ENCODE assay signal across 11 mouse cellular contexts in the genomic region with DNA sequence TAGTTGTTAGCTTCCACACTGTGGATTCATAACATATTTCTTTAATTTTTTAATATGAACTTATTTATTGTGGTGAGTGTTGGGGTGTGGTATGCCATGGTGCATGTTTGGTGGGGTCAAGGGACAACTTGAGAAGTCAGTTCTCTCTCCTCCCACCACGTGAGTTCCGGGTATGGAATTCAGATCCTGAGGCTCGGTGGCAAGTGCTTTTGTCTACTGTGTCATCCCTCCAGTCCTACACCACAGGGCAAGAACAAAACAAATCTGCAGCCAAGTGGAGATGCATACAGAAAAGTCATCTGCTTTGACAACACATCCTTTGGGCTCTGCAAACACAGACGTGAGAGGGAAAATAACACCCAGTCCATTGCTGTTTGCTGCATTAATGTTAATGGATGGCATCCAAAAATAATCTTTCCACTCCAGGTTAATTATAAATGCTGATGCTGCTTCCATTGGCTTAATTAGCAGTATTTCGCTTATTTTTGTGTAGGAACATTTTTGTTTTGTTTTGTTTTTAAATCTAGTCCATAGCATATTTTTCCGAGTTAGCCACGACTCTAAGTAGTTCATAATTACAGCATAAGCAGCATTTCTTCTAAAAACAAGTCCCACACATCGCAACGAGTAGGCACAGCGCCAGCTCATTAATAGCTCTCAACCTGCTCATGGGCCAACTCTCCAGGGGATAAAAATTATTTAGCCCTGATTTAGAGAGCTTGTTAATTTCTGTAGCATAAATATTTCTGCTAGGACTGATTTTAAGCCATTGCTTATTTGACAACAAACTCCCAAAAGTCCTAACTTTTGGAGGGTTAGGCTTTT. TPM values are rescaled to one million over a fixed set of nuclear protein-coding genes. Genes with fewer than 3 reads are reported as not detected.
DNase-seq lines count a peak whose midpoint lies in the region; ATAC-seq and TF ChIP-seq lines count a peak whose summit lies in the region.
"Had no signal": no experiment of that assay in that cellular context is flagged by ENCODE, and none has a peak within 500 bp of the region (broad histone marks: within the 10 kb centered on the region; RNA-seq: fewer than 3 reads in every experiment).

No protein-coding gene starts in this region.

- peak; percentile 51; the same call in 1 of the 2 replicates for ATAC-seq in forebrain, embryonic 15.5 days (replicated peaks)
- no peak for ATAC-seq in forebrain, embryonic 11.5 days (replicated peaks; ENCODE audit: low FRiP score)
- ATAC-seq in lung, postnatal 0 days, result no peak
- ATAC-seq: liver, postnatal 0 days had no signal

- 25% methylated on average over 10 of the region's 10 CpGs for WGBS in forebrain, embryonic 15.5 days
- WGBS in forebrain, embryonic 11.5 days, result 81% methylated on average over 10 of the region's 10 CpGs
- WGBS in lung, postnatal 0 days, result 71% methylated on average over 10 of the region's 10 CpGs
- WGBS in thymus, adult 2 months, result 90% methylated on average over 10 of the region's 10 CpGs

- no peak overlapping the region for H3K4me3 ChIP-seq in forebrain, embryonic 15.5 days
- H3K4me3 ChIP-seq in forebrain, embryonic 11.5 days (ENCODE audit: low read depth, low read length), result no peak overlapping the region
- no peak overlapping the region for H3K4me3 ChIP-seq in lung, postnatal 0 days (ENCODE audit: low read depth, low read length)
- H3K4me3 ChIP-seq in thymus, adult 2 months (ENCODE audit: control insufficient read depth, insufficient read depth, low read length), result no peak overlapping the region

- no peak overlapping the region for H3K9ac ChIP-seq in forebrain, embryonic 15.5 days (replicated peaks)
- no peak overlapping the region for H3K9ac ChIP-seq in forebrain, embryonic 11.5 days (ENCODE audit: low read length)
- no peak overlapping the region for H3K9ac ChIP-seq in lung, postnatal 0 days (replicated peaks; ENCODE audit: low read depth)
- H3K9ac ChIP-seq: liver, postnatal 0 days had no signal

- 0 out of 2 replicates have a peak overlapping the region, but pooled peaks have one; percentile 3 for H3K4me2 ChIP-seq in forebrain, embryonic 15.5 days (replicated peaks)
- no peak overlapping the region for H3K4me2 ChIP-seq in forebrain, embryonic 11.5 days (ENCODE audit: low read depth, low read length, severe bottlenecking)
- H3K4me2 ChIP-seq in lung, postnatal 0 days (replicated peaks; ENCODE audit: low read depth, low read length), result no peak overlapping the region

- peaks cover 15% of the 10 kb centered on the region for H3K4me1 ChIP-seq in forebrain, embryonic 15.5 days
- H3K4me1 ChIP-seq in forebrain, embryonic 11.5 days (replicated peaks; ENCODE audit: control insufficient read depth, insufficient read depth, low read length), result no peaks in the 10 kb centered on the region
- no peaks in the 10 kb centered on the region for H3K4me1 ChIP-seq in lung, postnatal 0 days (ENCODE audit: insufficient read depth, low read depth, low read length)
- H3K4me1 ChIP-seq in thymus, adult 2 months (replicated peaks; ENCODE audit: control insufficient read depth, insufficient read depth, low read length), result no peaks in the 10 kb centered on the region

- H3K27me3 ChIP-seq in forebrain, embryonic 15.5 days, result 0 out of 2 replicates have a peak, but pooled peaks cover 6% of the 10 kb centered on the region
- H3K27me3 ChIP-seq in forebrain, embryonic 11.5 days (ENCODE audit: control insufficient read depth, insufficient read depth, low read length), result no peaks in the 10 kb centered on the region
- H3K27me3 ChIP-seq in lung, postnatal 0 days (replicated peaks; ENCODE audit: insufficient read depth, low read length), result no peaks in the 10 kb centered on the region
- no peaks in the 10 kb centered on the region for H3K27me3 ChIP-seq in thymus, adult 2 months (ENCODE audit: control insufficient read depth, insufficient read depth, low read length)

- no peaks in the 10 kb centered on the region for H3K9me3 ChIP-seq in forebrain, embryonic 15.5 days
- no peaks in the 10 kb centered on the region for H3K9me3 ChIP-seq in forebrain, embryonic 11.5 days (ENCODE audit: control insufficient read depth, low read length)
- no peaks in the 10 kb centered on the region for H3K9me3 ChIP-seq in lung, postnatal 0 days (ENCODE audit: low read length)

- no peaks in the 10 kb centered on the region for H3K36me3 ChIP-seq in forebrain, embryonic 15.5 days
- no peaks in the 10 kb centered on the region for H3K36me3 ChIP-seq in forebrain, embryonic 11.5 days (ENCODE audit: control insufficient read depth, insufficient read depth, low read length)
- no peaks in the 10 kb centered on the region for H3K36me3 ChIP-seq in lung, postnatal 0 days (ENCODE audit: insufficient read depth, low read length)
- H3K36me3 ChIP-seq in thymus, adult 2 months (ENCODE audit: control insufficient read depth, insufficient read depth, low read length), result no peaks in the 10 kb centered on the region

- no peak overlapping the region; the same call in 1 of the 2 replicates for H3K27ac ChIP-seq in forebrain, embryonic 15.5 days (replicated peaks)
- H3K27ac ChIP-seq in forebrain, embryonic 11.5 days (ENCODE audit: low read depth, low read length), result no peak overlapping the region
- no peak overlapping the region for H3K27ac ChIP-seq in lung, postnatal 0 days (ENCODE audit: low read length)
- H3K27ac ChIP-seq in thymus, adult 2 months (ENCODE audit: control insufficient read depth, insufficient read depth, low read length), result no peak overlapping the region

- TF ChIP-seq EP300 in lung, postnatal 0 days (IDR thresholded peaks at IDR 0.05), result no peak

- no peak for DNase-seq in forebrain, embryonic 11.5 days (ENCODE audit: low spot score)
- DNase-seq in lung, postnatal 10 days, result peak; percentile 35
- no peak for DNase-seq in lung, postnatal 0 days (ENCODE audit: low spot score)
- DNase-seq in layer of hippocampus, adult 9-11 months, result peak; percentile 74
- peak; percentile 44 for DNase-seq in telencephalon, adult 2 months (ENCODE audit: low read depth, low spot score)
- DNase-seq in thymus, adult 2 months, result no peak
- no peak for DNase-seq in spleen, postnatal 4 days (ENCODE audit: low spot score in 2 of 2)
- DNase-seq: liver, postnatal 0 days had no signal

- no peak for TF ChIP-seq CTCF in lung, postnatal 0 days (IDR thresholded peaks at IDR 0.05)
- TF ChIP-seq CTCF in thymus, adult 2 months (IDR thresholded peaks at IDR 0.05; ENCODE audit: borderline replicate concordance, control insufficient read depth, extremely low read depth, insufficient read depth, low read length, poor library complexity), result no peak

- TF ChIP-seq POLR2A in thymus, adult 2 months (IDR thresholded peaks at IDR 0.05; ENCODE audit: control insufficient read depth, extremely low read depth, insufficient read depth, low read length, poor library complexity), result no peak

RNA-seq across cellular contexts. Expression of a gene that starts 14.9 kb away (rescaled TPM):
- polyA plus RNA-seq in forebrain, embryonic 15.5 days (2015; fragmentation: Nextera tagmentation; extraction: Ambion mirVana), result 0.10 TPM in 1 of 2 replicates, not detected in the other
- not detected in 2 replicates for polyA plus RNA-seq in forebrain, embryonic 11.5 days (2014; fragmentation: Nextera tagmentation; extraction: Ambion mirVana)
- not detected in 2 replicates for polyA plus RNA-seq in lung, postnatal 0 days (2015; fragmentation: Nextera tagmentation; extraction: Ambion mirVana)
- 0.11 and 0.28 TPM in 2 replicates for polyA plus RNA-seq in thymus, adult 2 months (2012; rRNA removed)
- polyA plus RNA-seq: C2C12; liver, postnatal 0 days; neural tube, embryonic 11.5 days had no signal

Comparison
In these comparisons a context has a peak if more than half of its experiments do, and no peak if none do; other contexts are left out.
1. DNase-seq: peak in lung, postnatal 10 days (single experiment), layer of hippocampus, adult 9-11 months (single experiment) and telencephalon, adult 2 months (single experiment); none in forebrain, embryonic 11.5 days (single experiment), lung, postnatal 0 days (single experiment), thymus, adult 2 months (single experiment) and spleen, postnatal 4 days (0 of 2).